Mouse (Mus musculus) heart, postnatal 0 days (tissue): ENCODE results near the gene Lrp5.

Source experiments
- CTCF ChIP-seq: IDR thresholded peaks from 2 replicates; pipeline ENCODE4 v1.5.1; 2016; ENCODE audit warnings: antibody characterized with exemption, control low read depth, low read depth
- EP300 ChIP-seq: IDR thresholded peaks from 2 replicates; pipeline ENCODE4 v1.6.1; 2016; ENCODE audit warnings: antibody characterized with exemption, low read depth

DNA sequence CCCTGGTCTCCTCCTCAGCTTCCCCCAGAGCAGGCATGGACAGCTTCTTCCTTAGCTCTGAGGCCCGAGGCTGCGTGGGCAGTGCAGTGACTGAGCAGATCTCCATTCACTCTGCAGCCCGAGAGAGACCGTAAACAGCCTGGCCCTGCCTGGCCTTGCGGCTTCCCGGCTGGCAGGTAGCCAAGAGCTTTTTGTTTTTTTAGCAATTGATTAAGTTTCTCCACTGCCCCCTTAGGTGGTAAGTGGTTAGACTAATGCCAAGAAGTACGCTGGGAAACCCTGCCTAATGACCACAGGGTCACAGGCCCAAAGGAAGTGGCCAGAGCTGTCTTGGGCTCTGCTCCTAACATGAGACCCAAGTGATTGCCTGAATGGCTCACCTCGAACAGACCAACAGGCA lies 47.7 kb downstream of the Lrp5 start:
- TF ChIP-seq CTCF (no peak), EP300 (no peak)
